Comparison of ENCODE assay signal across 19 mouse cellular contexts in the genomic region with DNA sequence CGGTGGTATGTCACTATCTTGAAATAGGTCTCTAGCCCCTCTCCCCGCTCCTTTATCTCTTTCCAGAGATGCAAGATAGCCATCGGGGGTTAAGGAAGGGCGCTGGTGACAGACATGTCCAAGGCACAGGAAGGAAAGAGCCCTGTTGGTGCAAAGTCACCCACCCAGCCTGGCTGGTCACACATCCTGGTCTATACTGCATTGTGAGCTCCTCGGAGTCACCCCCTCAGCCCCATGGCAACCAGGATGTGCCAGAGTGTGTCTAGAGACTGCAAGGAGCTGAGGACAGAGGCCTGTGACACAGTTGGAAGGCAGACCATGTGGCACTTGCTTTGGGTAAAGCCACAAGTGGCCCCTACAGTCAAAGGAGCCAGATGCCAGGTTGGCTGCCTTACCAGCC.
A peak's percentile ranks its signal among the peaks of the same experiment; 100 is the strongest.
DNase-seq lines count a peak whose midpoint lies in the region; TF ChIP-seq lines count a peak whose summit lies in the region.
"Had no signal": no experiment of that assay in that cellular context is flagged by ENCODE, and none has a peak within 500 bp of the region (broad histone marks: within the 10 kb centered on the region; RNA-seq: fewer than 3 reads in every experiment).

No protein-coding gene starts in this region.

- H3K4me1 ChIP-seq in heart, embryonic 10.5 days, result peaks cover 63% of the 10 kb centered on the region
- peaks cover 2% of the 10 kb centered on the region; the same call in 1 of the 2 replicates for H3K4me1 ChIP-seq in testis, adult 2 months (ENCODE audit: control insufficient read depth, insufficient read depth, low read length)
- peaks cover 36% of the 10 kb centered on the region for H3K4me1 ChIP-seq in limb, embryonic 10.5 days

- WGBS in heart, embryonic 10.5 days, result 44% methylated on average over 5 of the region's 5 CpGs
- WGBS in limb, embryonic 10.5 days, result 89% methylated on average over 5 of the region's 5 CpGs

- H3K9me3 ChIP-seq in heart, embryonic 10.5 days, result no peaks in the 10 kb centered on the region
- no peaks in the 10 kb centered on the region for H3K9me3 ChIP-seq in limb, embryonic 10.5 days (replicated peaks)
- H3K9me3 ChIP-seq: limb, embryonic 13.5 days; liver, embryonic 12.5 days had no signal

- no peaks in the 10 kb centered on the region for H3K27me3 ChIP-seq in heart, embryonic 10.5 days (ENCODE audit: insufficient read depth, poor library complexity, severe bottlenecking)
- no peaks in the 10 kb centered on the region for H3K27me3 ChIP-seq in testis, adult 2 months (ENCODE audit: control insufficient read depth, insufficient read depth, low read length)
- H3K27me3 ChIP-seq in limb, embryonic 10.5 days (ENCODE audit: low read depth, poor library complexity, severe bottlenecking), result no peaks in the 10 kb centered on the region
- H3K27me3 ChIP-seq: limb, embryonic 13.5 days; liver, embryonic 12.5 days had no signal

- no peak for TF ChIP-seq POLR2A in testis, adult 2 months (IDR thresholded peaks at IDR 0.05; ENCODE audit: control insufficient read depth, low read depth, low read length)

- H3K4me3 ChIP-seq in heart, embryonic 10.5 days, result no peak overlapping the region
- peak overlapping the region; percentile 14 for H3K4me3 ChIP-seq in testis, adult 2 months (ENCODE audit: control insufficient read depth, low read depth, low read length)
- no peak overlapping the region for H3K4me3 ChIP-seq in limb, embryonic 10.5 days
- H3K4me3 ChIP-seq: limb, embryonic 13.5 days; liver, embryonic 12.5 days had no signal

- H3K36me3 ChIP-seq in heart, embryonic 10.5 days, result peaks cover 9% of the 10 kb centered on the region
- H3K36me3 ChIP-seq in testis, adult 2 months (ENCODE audit: control insufficient read depth, insufficient read depth, low read length), result no peaks in the 10 kb centered on the region
- H3K36me3 ChIP-seq in limb, embryonic 10.5 days, result peaks cover 41% of the 10 kb centered on the region
- H3K36me3 ChIP-seq: G1E had no signal

- DNase-seq in heart, embryonic 10.5 days (ENCODE audit: low spot score), result no peak
- no peak for DNase-seq in heart, postnatal 10 days
- DNase-seq in lung, postnatal 10 days, result peak; percentile 38
- DNase-seq in lung, postnatal 25 days (ENCODE audit: low spot score), result no peak
- no peak for DNase-seq in testis, postnatal 10 days (ENCODE audit: low spot score)
- no peak for DNase-seq in limb, embryonic 10.5 days (ENCODE audit: low spot score)
- DNase-seq in kidney, adult 9 months, result no peak
- DNase-seq: adrenal gland, adult 2 months; cerebellum, adult 18-20 months; cerebellum, postnatal 14 days; heart, postnatal 14 days; midbrain, embryonic 14.5 days; right cerebral cortex, adult 18-20 months; right cerebral cortex, postnatal 4 days had no signal

- no peak for TF ChIP-seq CTCF in testis, adult 2 months (IDR thresholded peaks at IDR 0.05; ENCODE audit: control insufficient read depth, insufficient read depth, insufficient replicate concordance, low read depth, low read length)

- H3K27ac ChIP-seq in heart, embryonic 10.5 days, result 0 out of 2 replicates have a peak overlapping the region, but pooled peaks have one; percentile 25
- H3K27ac ChIP-seq in testis, adult 2 months (ENCODE audit: control insufficient read depth, insufficient read depth, low read depth, low read length), result no peak overlapping the region
- 0 out of 2 replicates have a peak overlapping the region, but pooled peaks have one; percentile 11 for H3K27ac ChIP-seq in limb, embryonic 10.5 days
- H3K27ac ChIP-seq: hindbrain, embryonic 14.5 days; limb, embryonic 13.5 days; liver, embryonic 12.5 days had no signal

- intact Hi-C loops in heart, postnatal 10 days (cut with DNase I), result no loop called here
